Mouse (Mus musculus) brain, embryonic 18.5 days (tissue): ENCODE data around the gene Krt72.
A peak's percentile ranks its signal among the peaks of the same experiment; 100 is the strongest.

Experiments used
- DNase-seq: peaks from one replicate; pipeline ENCODE4 v3.0.0-alpha.2; 2012; ENCODE audit warnings: low read depth, low spot score

Gene Krt72

GRCm38 (mm10) chr15:101786360-101786759, at the start of gene Krt72:
TSS of gene Krt72 (minus strand) at chr15:101786460.
- no peak for DNase-seq

- no peak for DNase-seq
Measured at GRCm38 (mm10) chr15:101834784-101835328, 48.6 kb upstream of the Krt72 start.

- no peak for DNase-seq
Measured at GRCm38 (mm10) chr15:101833131-101833530, 46.9 kb upstream of the Krt72 start.

GRCm38 (mm10) chr15:101829441-101829840, 43.2 kb upstream of the Krt72 start:
- DNase-seq: no peak

GRCm38 (mm10) chr15:101821786-101822185, 35.5 kb upstream of the Krt72 start:
- DNase-seq: no peak

- no peak for DNase-seq
Measured at GRCm38 (mm10) chr15:101817875-101818274, 31.6 kb upstream of the Krt72 start, which contains the start of gene Krt2. TSS of gene Krt2 (minus strand) at chr15:101818169.

GRCm38 (mm10) chr15:101803052-101803822, 17.0 kb upstream of the Krt72 start:
- DNase-seq: no peak

GRCm38 (mm10) chr15:101802296-101802835, 16.1 kb upstream of the Krt72 start, which contains the start of gene Krt73:
TSS of gene Krt73 (minus strand) at chr15:101802346.
- DNase-seq: no peak

GRCm38 (mm10) chr15:101790867-101791266, 4.6 kb upstream of the Krt72 start:
- DNase-seq: no peak

- DNase-seq: no peak
Measured at GRCm38 (mm10) chr15:101773420-101773819, 12.8 kb downstream of the Krt72 start.

GRCm38 (mm10) chr15:101772711-101773081, 13.6 kb downstream of the Krt72 start:
- peak; percentile 64 for DNase-seq

- DNase-seq: no peak
Measured at GRCm38 (mm10) chr15:101772080-101772710, 14.1 kb downstream of the Krt72 start.

- no peak for DNase-seq
Measured at GRCm38 (mm10) chr15:101770226-101770625, 16.0 kb downstream of the Krt72 start.

GRCm38 (mm10) chr15:101742711-101743110, 43.5 kb downstream of the Krt72 start, which contains the start of gene Krt71:
TSS of gene Krt71 (minus strand) at chr15:101743109.
- DNase-seq: no peak

GRCm38 (mm10) chr15:101737786-101738185, 48.5 kb downstream of the Krt72 start:
- no peak for DNase-seq

- no peak for DNase-seq
Measured at GRCm38 (mm10) chr15:101730653-101731052, 55.6 kb downstream of the Krt72 start.
